Mouse (Mus musculus) forebrain, embryonic 10.5 days (tissue): ENCODE data around the gene Per2. TPM values are rescaled to one million over a fixed set of nuclear protein-coding genes. Genes with fewer than 3 reads are reported as not detected.
A peak's percentile ranks its signal among the peaks of the same experiment; 100 is the strongest.

Experiments used
- DNase-seq: peaks from one replicate; pipeline ENCODE4 v3.0.0-alpha.2; 2017; ENCODE audit warnings: low spot score; ENCODE audit errors: extremely low spot score
- H3K27ac ChIP-seq: fragments of 300-500 bp; sonication (generic); 2 replicates; pipeline ENCODE4 v1.5.1; 2016; ENCODE audit warnings: mild to moderate bottlenecking
- H3K27me3 ChIP-seq: fragments of 300-500 bp; sonication (generic); 2 replicates; pipeline ENCODE4 v1.6.1; 2016; ENCODE audit warnings: mild to moderate bottlenecking; ENCODE audit not compliant: poor library complexity, severe bottlenecking
- H3K36me3 ChIP-seq: fragments of 300-500 bp; sonication (generic); replicated peaks from 2 replicates; pipeline ENCODE4 v1.6.1; 2016; ENCODE audit warnings: mild to moderate bottlenecking, moderate library complexity
- H3K4me1 ChIP-seq: fragments of 300-500 bp; sonication (generic); 2 replicates; pipeline ENCODE4 v1.6.1; 2016
- H3K4me3 ChIP-seq: fragments of 300-500 bp; sonication (generic); 2 replicates; pipeline ENCODE4 v1.5.1; 2016; ENCODE audit warnings: mild to moderate bottlenecking, moderate library complexity
- H3K9me3 ChIP-seq: fragments of 300-500 bp; sonication (generic); 2 replicates; pipeline ENCODE4 v1.6.1; 2016; ENCODE audit warnings: mild to moderate bottlenecking, moderate library complexity
- WGBS: fragments of 180-500 bp; shearing (Covaris S2); methylation state at CpG from one replicate; pipeline ENCODE4 v1.1.7; 2016; 5-methylcytosine and 5-hydroxymethylcytosine counted together
- polyA plus RNA-seq: library from polyadenylated mRNA; unstranded; fragments of >200 nt; fragmentation: Nextera tagmentation; extraction: Ambion mirVana; gene quantifications from 2 replicates; pipeline ENCODE4 v1.2.1, GENCODE M21; 2016

Per2 gene
- polyA plus RNA-seq, 1 experiment from 2014 or later, result 1.6 TPM

DNA sequence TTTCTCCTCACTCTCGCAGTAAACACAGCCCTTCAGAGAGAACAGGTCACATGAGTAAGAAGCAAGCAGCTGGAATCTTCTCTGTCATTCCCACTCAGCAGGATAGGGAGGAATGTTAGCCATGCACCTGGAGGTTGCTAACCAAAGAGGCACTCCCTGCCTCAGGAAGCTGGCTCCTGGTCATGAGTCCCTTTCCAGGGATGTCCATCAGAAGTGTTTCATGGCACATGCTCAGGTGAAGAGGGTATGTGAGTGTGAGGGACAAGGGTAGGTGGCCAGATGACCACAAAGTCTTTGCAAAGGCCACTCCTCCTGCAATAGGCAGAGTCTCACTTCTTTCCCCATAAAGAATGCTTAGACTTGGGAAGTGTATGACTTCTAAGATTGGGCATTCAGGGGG lies 41.1 kb downstream of the Per2 start:
- WGBS, result 86% methylated on average over 1 of the region's 1 CpGs
- DNase-seq, result no peak
- no peaks in the 10 kb centered on the region for H3K36me3 ChIP-seq
- no peaks in the 10 kb centered on the region for H3K9me3 ChIP-seq
- H3K4me3 ChIP-seq, result no peak overlapping the region
- peaks cover 35% of the 10 kb centered on the region for H3K4me1 ChIP-seq
- H3K27me3 ChIP-seq, result peaks cover 10% of the 10 kb centered on the region; the same call in 1 of the 2 replicates
- H3K27ac ChIP-seq, result 0 out of 2 replicates have a peak overlapping the region, but pooled peaks have one; percentile 30

DNA sequence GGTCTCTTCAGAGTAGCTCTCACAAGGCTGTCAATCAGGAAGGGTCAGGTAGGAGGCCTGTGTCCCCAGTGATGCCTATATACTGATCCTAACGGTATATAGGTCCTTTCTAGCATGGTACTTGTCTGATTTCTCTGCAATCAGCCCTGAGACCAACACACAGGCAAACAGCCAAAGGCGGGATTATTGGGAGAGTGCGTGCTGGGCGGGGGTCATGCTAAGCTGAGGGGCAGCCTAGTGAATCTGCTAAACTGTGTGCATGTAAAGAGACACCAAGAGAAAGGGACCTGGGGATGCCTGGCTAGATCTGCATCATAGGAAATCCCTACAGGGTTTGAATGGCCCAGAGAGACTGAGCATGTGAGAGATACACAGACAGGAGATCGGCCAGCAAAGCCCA lies 43.8 kb downstream of the Per2 start:
- WGBS, result 73% methylated on average over 5 of the region's 5 CpGs
- peaks cover 13% of the 10 kb centered on the region for H3K36me3 ChIP-seq
- H3K9me3 ChIP-seq, result no peaks in the 10 kb centered on the region
- H3K4me1 ChIP-seq, result peaks cover 55% of the 10 kb centered on the region
- peaks cover 19% of the 10 kb centered on the region; the same call in 1 of the 2 replicates for H3K27me3 ChIP-seq
- H3K27ac ChIP-seq, result peak overlapping the region; percentile 97
- H3K4me3 ChIP-seq, result no peak overlapping the region
- no peak for DNase-seq

DNA sequence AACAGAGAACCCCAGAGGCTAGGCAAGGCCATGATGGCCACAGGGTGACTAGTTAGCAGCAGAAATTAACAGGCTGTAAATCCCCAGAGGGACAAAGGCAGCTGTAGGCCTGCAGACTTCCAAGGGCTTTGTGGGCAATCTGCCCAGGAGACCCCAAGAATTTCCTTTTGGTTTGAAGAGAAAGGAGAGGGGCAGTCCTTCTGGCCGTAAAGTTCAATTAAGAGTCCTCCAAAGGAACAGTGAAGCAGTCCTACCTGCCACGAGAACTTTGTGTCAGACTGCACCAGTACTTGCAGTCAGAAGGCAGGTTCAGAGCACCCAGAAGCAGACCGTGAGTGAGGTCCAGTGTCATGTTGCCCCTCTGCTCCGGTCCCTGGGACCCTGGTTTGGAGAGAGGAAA lies 44.2 kb downstream of the Per2 start:
- Histone ChIP-seq H3K9me3 (no peaks in the 10 kb centered on the region), H3K27me3 (peaks cover 19% of the 10 kb centered on the region; the same call in 1 of the 2 replicates), H3K4me1 (peaks cover 55% of the 10 kb centered on the region), H3K4me3 (peak overlapping the region; percentile 80; the same call in 1 of the 2 replicates), H3K27ac (peak overlapping the region; percentile 97), H3K36me3 (peaks cover 13% of the 10 kb centered on the region)
- DNase-seq, result peak; percentile 21
- WGBS, result 58% methylated on average over 4 of the region's 4 CpGs

DNA sequence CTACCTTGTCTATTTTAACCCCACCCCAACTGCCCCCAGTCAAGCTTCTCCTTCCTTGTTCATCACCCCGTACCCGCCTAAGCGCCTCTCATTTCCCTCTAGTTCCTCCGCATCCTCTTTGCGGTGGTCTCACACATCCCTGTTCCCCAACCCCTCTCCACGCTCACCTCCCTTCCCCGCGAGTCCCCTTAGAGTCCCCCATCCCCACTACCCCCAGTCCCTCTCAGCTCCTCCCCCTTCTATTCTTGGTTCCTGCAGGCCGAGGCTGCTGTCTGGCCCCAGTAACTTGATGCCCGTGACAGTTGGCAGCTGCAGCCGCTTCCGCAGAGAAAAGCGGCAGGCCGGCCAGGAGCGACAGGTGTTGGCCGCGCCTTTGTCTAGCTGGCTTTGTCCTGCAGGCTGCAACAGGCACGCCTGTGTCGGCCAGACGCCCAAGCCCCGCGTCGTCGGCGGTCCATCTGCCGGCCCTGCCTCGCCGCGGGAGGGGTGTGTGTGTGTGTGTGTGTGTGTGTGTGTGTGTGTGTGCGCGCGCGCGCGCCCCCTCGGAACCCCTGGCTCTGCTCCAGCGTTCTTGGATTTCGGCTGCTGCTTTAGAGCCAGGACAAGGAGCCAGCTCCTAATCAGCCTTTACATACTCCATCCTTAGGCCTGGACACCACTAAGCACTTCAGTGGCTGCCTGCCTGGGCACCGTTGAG lies 45.1 kb downstream of the Per2 start, which contains the start of gene Hes6:
Gene Hes6 (minus strand): TSS at position 141 of the 697 bp plus-strand sequence.
- Histone ChIP-seq H3K27me3 (peaks cover 19% of the 10 kb centered on the region; the same call in 1 of the 2 replicates), H3K36me3 (peaks cover 13% of the 10 kb centered on the region), H3K27ac (peak within 1 kb of the TSS; percentile 97), H3K4me1 (peaks cover 55% of the 10 kb centered on the region), H3K9me3 (no peaks in the 10 kb centered on the region), H3K4me3 (peak within 1 kb of the TSS; percentile 80)
- WGBS, result under 1% methylated on average over 33 of the region's 39 CpGs
- DNase-seq, result peak; percentile 87

DNA sequence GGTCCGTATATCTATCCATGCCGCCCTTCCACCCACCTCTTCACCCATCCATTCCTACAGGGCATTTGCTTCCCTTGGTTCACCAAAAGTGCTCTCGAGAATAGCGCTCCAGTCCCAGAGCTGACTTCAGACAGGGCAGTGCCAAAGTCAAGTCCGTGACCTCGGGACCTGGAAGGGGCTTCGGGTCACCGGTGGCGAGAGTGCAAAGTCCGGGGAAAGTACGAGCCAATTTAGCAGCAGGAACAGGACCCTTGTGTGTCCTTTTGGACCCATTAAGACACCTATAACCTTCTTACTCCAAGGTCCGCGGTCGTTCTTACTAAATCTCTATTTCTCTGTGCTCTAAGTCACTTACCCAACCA lies 45.6 kb downstream of the Per2 start:
- H3K4me1 ChIP-seq, result peaks cover 55% of the 10 kb centered on the region
- H3K9me3 ChIP-seq, result no peaks in the 10 kb centered on the region
- WGBS, result under 1% methylated on average over 14 of the region's 14 CpGs
- peaks cover 19% of the 10 kb centered on the region; the same call in 1 of the 2 replicates for H3K27me3 ChIP-seq
- peaks cover 13% of the 10 kb centered on the region for H3K36me3 ChIP-seq
- peak overlapping the region; percentile 97 for H3K27ac ChIP-seq
- DNase-seq, result no peak
- peak overlapping the region; percentile 80 for H3K4me3 ChIP-seq

DNA sequence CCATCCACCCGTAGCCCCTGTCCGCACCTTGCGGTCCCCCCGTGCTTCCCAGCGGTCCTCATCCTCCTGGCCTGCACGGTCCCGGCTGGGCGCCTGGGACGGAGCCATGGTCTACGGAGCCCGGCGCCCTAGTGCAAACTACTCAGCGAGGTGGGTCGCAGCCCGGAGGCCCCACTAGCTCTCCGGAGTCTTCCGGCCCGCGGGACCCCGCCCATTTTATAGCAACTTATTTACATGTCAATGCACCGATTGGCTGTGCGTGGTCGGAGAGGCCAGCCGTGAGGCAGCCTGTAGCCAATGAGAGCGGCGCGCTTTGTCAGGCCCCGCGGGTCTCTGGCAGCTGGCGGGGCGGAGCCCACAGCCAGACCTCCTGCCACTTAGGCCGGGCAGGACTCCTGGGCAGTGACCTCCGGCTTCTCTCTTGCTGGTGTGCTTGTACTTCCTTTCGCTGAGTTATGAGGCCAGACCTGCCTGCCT lies 46.1 kb downstream of the Per2 start:
- 0% methylated on average over 34 of the region's 34 CpGs for WGBS
- peak overlapping the region; percentile 80 for H3K4me3 ChIP-seq
- DNase-seq, result peak; percentile 96
- H3K27me3 ChIP-seq, result peaks cover 19% of the 10 kb centered on the region; the same call in 1 of the 2 replicates
- peak overlapping the region; percentile 97 for H3K27ac ChIP-seq
- H3K36me3 ChIP-seq, result peaks cover 13% of the 10 kb centered on the region
- H3K9me3 ChIP-seq, result no peaks in the 10 kb centered on the region
- peaks cover 55% of the 10 kb centered on the region for H3K4me1 ChIP-seq

DNA sequence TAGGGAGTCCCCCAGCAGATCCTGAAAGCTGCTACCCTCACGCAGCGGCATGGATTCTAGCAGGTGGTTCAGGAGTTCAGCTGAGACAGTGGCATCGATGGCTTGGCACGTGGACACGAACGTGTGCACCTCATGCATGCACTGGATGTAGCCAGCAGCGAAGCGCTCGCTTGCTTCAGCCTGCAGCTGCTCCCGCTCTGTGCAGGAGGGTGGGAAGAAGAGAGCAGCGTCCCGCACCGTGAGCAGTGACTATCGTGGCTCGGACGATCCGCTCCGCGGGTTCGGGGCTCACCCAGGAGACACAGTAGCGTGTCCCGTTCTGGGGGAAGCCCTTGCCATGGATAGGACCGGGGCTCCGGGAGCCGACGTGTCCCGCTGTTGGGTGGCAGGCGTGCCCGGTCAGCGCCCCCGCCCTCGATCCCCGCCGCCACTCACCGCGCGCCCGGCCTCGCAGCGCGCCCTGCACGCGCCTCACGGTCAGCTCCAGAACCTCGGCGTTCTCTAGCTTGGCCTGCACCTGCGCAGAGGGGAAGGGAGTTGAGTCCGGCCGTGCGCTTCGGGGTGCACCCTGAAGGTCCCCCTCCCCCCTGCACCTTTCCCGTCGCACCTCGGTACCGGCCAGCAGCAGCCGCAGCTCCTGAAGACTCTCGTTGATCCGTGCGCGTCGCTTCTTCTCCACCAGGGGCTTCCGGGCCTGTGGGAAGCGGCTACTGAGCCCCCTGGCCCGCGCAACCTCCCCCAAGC lies 46.7 kb downstream of the Per2 start:
- Histone ChIP-seq H3K36me3 (peaks cover 13% of the 10 kb centered on the region), H3K9me3 (no peaks in the 10 kb centered on the region), H3K4me3 (peak overlapping the region; percentile 80), H3K27me3 (peaks cover 19% of the 10 kb centered on the region; the same call in 1 of the 2 replicates), H3K27ac (peak overlapping the region; percentile 97), H3K4me1 (peaks cover 55% of the 10 kb centered on the region)
- DNase-seq, result peak; percentile 42
- WGBS, result 5% methylated on average over 64 of the region's 65 CpGs

DNA sequence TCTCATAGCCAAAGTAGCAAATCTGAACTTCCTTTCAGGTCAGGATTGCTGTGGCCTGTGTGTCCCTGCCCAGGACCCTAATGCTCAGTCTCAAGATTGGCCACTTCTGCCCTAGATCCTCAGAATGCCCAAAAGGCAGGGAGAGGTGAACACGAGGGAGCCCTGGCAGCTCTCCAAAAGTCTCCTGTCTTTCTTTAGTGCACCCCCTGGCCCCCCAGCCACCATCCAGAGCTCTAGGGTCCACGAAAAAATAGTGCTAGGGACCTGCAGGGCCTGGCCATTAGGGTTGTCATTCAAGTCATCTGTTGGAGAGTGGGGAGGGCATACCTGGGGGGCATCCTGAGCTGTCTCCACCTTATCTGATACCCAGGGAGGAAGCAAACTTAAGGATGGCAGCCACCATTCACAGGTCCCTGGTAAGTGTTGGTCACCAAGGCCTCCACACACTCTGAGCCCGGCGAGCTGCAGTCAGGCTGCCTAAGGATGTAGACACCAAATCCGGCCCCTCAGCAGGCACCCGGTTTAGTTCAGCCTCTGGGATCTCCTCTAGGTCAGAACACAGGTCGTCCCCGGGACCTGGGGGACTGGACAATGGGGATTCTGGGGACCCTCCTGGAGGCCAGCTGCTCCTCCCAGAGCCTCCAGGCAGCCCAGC lies 47.4 kb downstream of the Per2 start:
- WGBS, result 56% methylated on average over 8 of the region's 8 CpGs
- H3K27ac ChIP-seq, result peak overlapping the region; percentile 97
- H3K36me3 ChIP-seq, result peaks cover 13% of the 10 kb centered on the region
- DNase-seq, result no peak
- peak overlapping the region; percentile 80 for H3K4me3 ChIP-seq
- H3K4me1 ChIP-seq, result peaks cover 54% of the 10 kb centered on the region
- peaks cover 19% of the 10 kb centered on the region; the same call in 1 of the 2 replicates for H3K27me3 ChIP-seq
- no peaks in the 10 kb centered on the region for H3K9me3 ChIP-seq

DNA sequence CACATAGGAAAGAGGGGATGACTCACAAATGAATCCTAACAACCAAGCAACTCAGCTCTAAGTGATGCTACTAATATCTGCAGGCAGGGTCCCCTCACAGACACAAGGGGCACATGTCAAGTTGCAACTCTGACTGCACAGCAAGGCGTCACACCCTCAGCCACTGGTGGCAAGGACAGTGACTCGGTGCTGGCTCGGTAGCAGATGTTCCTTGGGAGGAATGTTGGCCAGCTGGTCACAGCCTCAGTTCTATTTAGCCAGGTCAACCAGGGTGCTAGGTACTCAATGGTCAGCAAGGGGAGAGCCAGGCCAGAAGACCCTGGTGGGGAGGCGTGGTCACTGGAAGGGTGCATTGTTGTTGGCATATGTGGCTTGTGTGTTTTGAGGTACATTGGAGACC lies 51.3 kb downstream of the Per2 start:
- H3K4me3 ChIP-seq, result no peak overlapping the region
- H3K27ac ChIP-seq, result no peak overlapping the region
- DNase-seq, result no peak
- H3K36me3 ChIP-seq, result peaks cover 13% of the 10 kb centered on the region
- H3K9me3 ChIP-seq, result no peaks in the 10 kb centered on the region
- H3K4me1 ChIP-seq, result peaks cover 19% of the 10 kb centered on the region
- H3K27me3 ChIP-seq, result peaks cover 22% of the 10 kb centered on the region
- 94% methylated on average over 4 of the region's 4 CpGs for WGBS

DNA sequence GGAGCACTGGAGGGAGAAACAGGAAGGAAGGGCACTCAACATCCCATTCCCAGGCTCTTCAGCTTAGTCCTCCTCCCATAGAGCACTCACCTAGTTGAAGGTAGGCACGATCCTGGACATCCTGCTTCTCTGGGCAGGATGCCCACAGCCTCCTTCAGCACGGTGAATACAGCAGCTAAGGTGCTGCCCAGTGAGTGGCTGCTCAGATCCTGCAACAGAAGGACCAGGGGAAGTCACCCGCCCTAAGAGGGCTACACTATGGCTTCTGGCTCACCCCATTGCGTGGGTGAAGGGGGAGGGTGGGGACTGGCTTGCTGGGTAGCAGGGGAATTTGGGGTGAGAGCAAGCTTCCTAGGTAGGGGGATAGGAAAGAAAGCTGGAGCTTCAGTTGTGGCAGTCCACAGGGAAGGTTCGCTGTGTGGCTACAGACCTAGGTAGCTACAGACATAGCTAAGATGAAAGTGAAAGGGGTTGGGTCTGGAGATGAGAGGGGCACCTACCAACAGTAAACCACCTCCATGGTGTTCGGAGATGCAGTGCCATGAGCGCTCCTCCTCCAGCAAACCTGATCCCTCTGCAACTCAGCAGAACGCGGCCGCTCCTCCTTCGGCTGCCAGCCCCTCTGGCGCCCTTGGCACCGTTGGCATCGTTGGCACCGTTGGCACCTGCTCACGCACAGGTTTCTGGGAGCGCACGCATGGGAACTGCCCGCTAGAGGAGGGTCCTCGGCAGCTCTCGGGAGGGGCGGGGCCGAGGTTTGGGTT lies 53.5 kb downstream of the Per2 start:
- H3K27me3 ChIP-seq, result peaks cover 13% of the 10 kb centered on the region
- H3K9me3 ChIP-seq, result no peaks in the 10 kb centered on the region
- H3K4me1 ChIP-seq, result no peaks in the 10 kb centered on the region; the same call in 1 of the 2 replicates
- DNase-seq, result no peak
- no peak overlapping the region for H3K4me3 ChIP-seq
- no peak overlapping the region for H3K27ac ChIP-seq
- H3K36me3 ChIP-seq, result no peaks in the 10 kb centered on the region
- 61% methylated on average over 23 of the region's 23 CpGs for WGBS

DNA sequence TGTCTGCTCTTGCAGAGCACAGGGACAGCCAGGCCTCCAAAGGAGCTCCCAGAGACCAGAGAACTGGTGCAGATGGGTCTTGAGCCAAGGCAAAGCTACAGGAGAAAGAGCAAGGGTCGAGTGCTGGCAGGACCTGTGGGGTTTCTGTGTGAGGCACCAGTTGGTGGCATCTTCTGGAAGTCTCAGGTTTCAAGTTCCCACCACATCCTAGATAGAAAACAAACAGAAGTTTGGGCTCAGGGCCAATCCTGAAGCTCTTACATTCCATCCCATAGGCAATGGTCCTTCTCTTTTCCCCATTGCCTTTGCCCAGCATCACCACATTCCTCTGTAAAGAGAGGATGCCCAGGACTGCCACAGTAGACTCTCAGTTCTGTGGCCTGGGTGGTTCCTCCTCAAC lies 54.1 kb downstream of the Per2 start:
- Histone ChIP-seq H3K36me3 (no peaks in the 10 kb centered on the region), H3K4me1 (no peaks in the 10 kb centered on the region; the same call in 1 of the 2 replicates), H3K9me3 (no peaks in the 10 kb centered on the region), H3K27ac (no peak overlapping the region), H3K4me3 (no peak overlapping the region), H3K27me3 (peaks cover 13% of the 10 kb centered on the region)
- 48% methylated on average over 1 of the region's 1 CpGs for whole genome bisulfite sequencing
- DNase-seq, result no peak
